Mouse (Mus musculus): ENCODE data around the gene Fam69a.

GRCm38 (mm10) chr5:108029968-108030367 is 43.1 kb upstream of the Fam69a start:
- TF ChIP-seq FLI1 (IDR thresholded peaks at IDR 0.05; ENCODE audit: low read length) (no peak), GATA1 (IDR thresholded peaks at IDR 0.05; ENCODE audit: borderline replicate concordance, low read length) (no peak)
